Mouse (Mus musculus) cerebellum, adult 2 months (tissue): ENCODE data around the gene Pop5.

ENCODE experiments used
- CTCF ChIP-seq: fragments of 200-500 bp; IDR thresholded peaks from 2 replicates; pipeline ENCODE4 v1.5.1; 2011; ENCODE audit warnings: low read depth, mild to moderate bottlenecking, control low read depth, low read length, moderate library complexity, borderline replicate concordance; ENCODE audit not compliant: insufficient read depth
- POLR2A ChIP-seq: fragments of 200-500 bp; IDR thresholded peaks from 2 replicates; pipeline ENCODE4 v1.6.1; 2011; ENCODE audit warnings: low read length, control low read depth, borderline replicate concordance; ENCODE audit not compliant: insufficient read depth

DNA sequence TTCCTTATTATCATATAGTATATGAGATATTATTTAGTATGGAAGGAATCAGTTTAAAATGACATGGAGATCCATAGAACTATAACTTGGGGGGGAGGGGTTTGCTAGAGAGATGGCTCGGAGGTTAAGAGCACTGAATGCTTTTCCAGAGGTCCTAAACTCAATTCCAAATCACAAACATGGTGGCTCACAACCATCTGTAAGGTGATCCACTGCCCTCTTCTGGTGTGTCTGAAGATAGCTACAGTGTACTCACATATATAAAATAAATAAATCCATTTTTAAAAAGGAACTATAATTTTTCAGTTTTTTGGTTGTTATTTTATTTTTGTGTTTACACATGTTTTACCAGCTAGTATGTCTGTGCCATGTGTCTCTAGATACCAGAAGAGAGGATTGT, 38.7 kb downstream of the Pop5 start:
- TF ChIP-seq CTCF: no peak
- TF ChIP-seq POLR2A: no peak
